Mouse (Mus musculus) ES-E14 (cell line): ENCODE data around the gene Trip12.

Source experiments
- CHD2 ChIP-seq: IDR thresholded peaks from 2 replicates; pipeline ENCODE4 v1.6.1; 2014; ENCODE audit warnings: mild to moderate bottlenecking, low read depth, low read length, inconsistent platforms
- HCFC1 ChIP-seq: IDR thresholded peaks from 2 replicates; pipeline ENCODE4 v1.6.1; 2012; ENCODE audit warnings: low read length, inconsistent platforms, borderline replicate concordance; ENCODE audit not compliant: insufficient read depth
- MAFK ChIP-seq: IDR thresholded peaks from 2 replicates; pipeline ENCODE4 v1.6.1; 2014; ENCODE audit warnings: mild to moderate bottlenecking, low read depth, low read length, inconsistent platforms; ENCODE audit not compliant: insufficient read depth
- ZC3H11A ChIP-seq: IDR thresholded peaks from 2 replicates; pipeline ENCODE4 v1.6.1; 2012; ENCODE audit warnings: low read depth, mild to moderate bottlenecking, inconsistent platforms, low read length, borderline replicate concordance
- ZNF384 ChIP-seq: IDR thresholded peaks from 2 replicates; pipeline ENCODE4 v1.6.1; 2012; ENCODE audit warnings: low read depth, low read length, inconsistent platforms

DNA sequence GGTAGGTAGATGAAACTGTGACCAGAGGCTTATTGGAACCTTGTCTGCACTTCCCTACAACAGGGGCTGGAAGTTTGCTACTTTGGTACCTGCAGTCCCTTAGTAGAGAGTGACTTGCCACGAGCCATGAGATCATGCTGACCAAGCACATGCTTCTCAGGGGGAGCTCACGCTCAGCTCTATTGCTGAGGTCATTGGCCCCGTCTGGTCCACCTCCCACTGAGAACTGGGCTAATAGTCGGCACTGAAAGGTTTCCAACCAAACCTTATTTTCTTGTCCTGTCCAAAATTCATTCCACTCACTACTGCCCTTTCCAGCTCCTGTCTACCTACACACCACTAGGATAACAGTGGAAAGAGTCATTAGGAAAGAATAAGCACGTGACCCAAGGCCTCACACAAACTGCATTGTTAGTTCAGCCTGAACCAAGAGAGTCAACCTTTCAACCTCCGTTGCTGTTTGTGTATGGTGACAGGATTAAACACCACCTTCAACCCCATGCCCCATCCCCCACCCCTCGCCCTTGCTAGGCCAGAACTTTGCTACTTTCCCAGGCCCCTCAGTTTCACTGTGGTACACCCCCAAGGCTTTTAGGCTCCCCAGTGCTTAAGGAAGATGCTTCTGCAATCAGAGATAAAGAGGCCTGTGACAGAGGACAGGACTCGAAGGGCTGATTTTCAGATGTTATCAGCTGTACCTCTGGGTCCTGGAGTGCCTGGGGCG lies 11.4 kb upstream of the Trip12 start:
- TF ChIP-seq ZNF384 (no peak), ZC3H11A (no peak), CHD2 (no peak), MAFK (no peak), HCFC1 (no peak)
